Comparison of ENCODE assay signal across 17 mouse cellular contexts in the genomic region with DNA sequence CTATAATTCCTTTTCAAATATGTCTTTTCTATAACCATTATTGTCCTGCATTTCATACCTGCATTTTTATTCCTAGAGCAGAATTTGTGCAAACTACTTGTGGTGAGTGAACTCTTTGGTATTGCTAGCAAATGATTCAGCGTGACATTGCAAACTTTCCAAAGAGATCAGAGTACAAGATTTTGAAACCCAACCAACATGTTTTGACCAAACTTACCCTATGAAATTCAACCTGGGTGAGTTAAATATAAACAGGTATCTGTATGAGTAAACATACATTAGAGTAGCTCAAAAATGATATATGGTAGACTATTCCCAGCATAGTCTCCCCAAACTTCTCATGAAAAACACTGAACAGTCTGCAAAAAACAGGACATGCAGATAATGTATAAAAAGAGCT.
"Had no signal": no experiment of that assay in that cellular context is flagged by ENCODE, and none has a peak within 500 bp of the region (broad histone marks: within the 10 kb centered on the region; RNA-seq: fewer than 3 reads in every experiment).

No protein-coding gene starts in this region.

- H3K9ac ChIP-seq: lung, embryonic 15.5 days; midbrain, embryonic 13.5 days; midbrain, embryonic 15.5 days; neural tube, embryonic 12.5 days; stomach, embryonic 15.5 days had no signal

- H3K4me1 ChIP-seq: megakaryocyte, embryonic 14.5 days; midbrain, embryonic 13.5 days; midbrain, embryonic 15.5 days; neural tube, embryonic 12.5 days; stomach, embryonic 15.5 days had no signal

- H3K27ac ChIP-seq: lung, embryonic 15.5 days; macrophage; midbrain, embryonic 13.5 days; midbrain, embryonic 15.5 days; neural tube, embryonic 12.5 days; stomach, embryonic 15.5 days; stomach, postnatal 0 days had no signal

- H3K4me3 ChIP-seq: lung, embryonic 15.5 days; megakaryocyte, embryonic 14.5 days; midbrain, embryonic 13.5 days; midbrain, embryonic 15.5 days; neural tube, embryonic 12.5 days; stomach, embryonic 15.5 days had no signal

- ATAC-seq: lung, postnatal 0 days; midbrain, embryonic 13.5 days; midbrain, embryonic 15.5 days had no signal

- H3K9me3 ChIP-seq: lung, embryonic 15.5 days; midbrain, embryonic 13.5 days; midbrain, embryonic 15.5 days; neural tube, embryonic 12.5 days; stomach, embryonic 15.5 days had no signal

- H3K27me3 ChIP-seq: lung, embryonic 15.5 days; megakaryocyte, embryonic 14.5 days; midbrain, embryonic 13.5 days; midbrain, embryonic 15.5 days; neural tube, embryonic 12.5 days; stomach, embryonic 15.5 days had no signal

- H3K4me2 ChIP-seq: lung, embryonic 15.5 days; midbrain, embryonic 11.5 days; midbrain, embryonic 13.5 days; midbrain, embryonic 15.5 days; neural tube, embryonic 12.5 days; stomach, embryonic 15.5 days had no signal

- DNase-seq: lung, adult 2 months; lung, postnatal 14 days; lung, postnatal 36 days; right cerebral cortex, postnatal 14 days; thymus, adult 2 months; thymus, postnatal 25 days; thymus, postnatal 4 days had no signal

- H3K36me3 ChIP-seq: lung, embryonic 15.5 days; midbrain, embryonic 13.5 days; midbrain, embryonic 15.5 days; neural tube, embryonic 12.5 days; stomach, embryonic 15.5 days had no signal
